Mouse (Mus musculus): ENCODE measurements around the gene Arhgef28. TPM values are rescaled to one million over a fixed set of nuclear protein-coding genes. Genes with fewer than 3 reads are reported as not detected.

Gene Arhgef28
- total and polyA plus RNA-seq, 3 experiments: not detected

DNA sequence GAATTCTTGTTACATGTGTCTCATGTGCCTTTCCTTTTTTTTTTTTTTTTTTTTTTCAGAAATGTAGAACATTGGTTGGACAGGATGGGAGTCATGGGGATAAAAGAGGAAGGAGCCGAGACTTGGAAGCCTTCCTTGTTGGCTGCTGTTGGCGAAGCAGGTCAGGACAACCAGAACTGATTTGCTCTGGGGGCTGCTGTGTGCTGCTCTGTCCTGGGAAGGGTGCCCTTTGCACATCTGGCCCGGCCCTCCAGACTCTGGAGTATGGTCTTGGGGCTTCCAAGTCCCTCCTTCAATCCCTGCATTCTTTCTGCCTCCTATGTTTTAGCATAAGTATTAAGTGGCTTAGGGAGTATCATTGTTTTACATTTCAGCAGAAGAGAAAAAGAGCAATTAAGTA lies 347.2 kb downstream of the Arhgef28 start:
- H3K9me3 ChIP-seq (replicated peaks; ENCODE audit: insufficient read depth, low read length): no peaks in the 10 kb centered on the region
- TF ChIP-seq USF2 (IDR thresholded peaks at IDR 0.05; ENCODE audit: borderline replicate concordance in 1 of 2, insufficient read depth in 1 of 2, low read depth in 1 of 2, low read length in 2 of 2) (no peak), TAL1 (IDR thresholded peaks at IDR 0.05; ENCODE audit: low read length) (no peak), E2F4 (IDR thresholded peaks at IDR 0.05; ENCODE audit: borderline replicate concordance, low read depth, low read length) (no peak), MYB (IDR thresholded peaks at IDR 0.05; ENCODE audit: low read depth, low read length) (no peak), ETS1 (IDR thresholded peaks at IDR 0.05; ENCODE audit: low read depth, low read length) (no peak)
- H3K4me1 ChIP-seq (ENCODE audit: control insufficient read depth in 1 of 2, insufficient read depth in 2 of 2, low read length in 2 of 2): no peaks in the 10 kb centered on the region
- H3K27ac ChIP-seq (ENCODE audit: control insufficient read depth, low read depth, low read length): no peak overlapping the region
- no peaks in the 10 kb centered on the region for H3K79me2 ChIP-seq (ENCODE audit: control insufficient read depth, insufficient read depth, low read length, poor library complexity)
- H3K36me3 ChIP-seq (ENCODE audit: control insufficient read depth in 1 of 2, insufficient read depth in 2 of 2, low read length in 2 of 2): no peaks in the 10 kb centered on the region
- DNase-seq (ENCODE audit: low read depth, low spot score): no peak
- H3K27me3 ChIP-seq (ENCODE audit: control insufficient read depth in 1 of 2, insufficient read depth in 2 of 2, low read length in 2 of 2): no peaks in the 10 kb centered on the region
- no peak overlapping the region for H3K4me3 ChIP-seq (ENCODE audit: control insufficient read depth in 1 of 2, insufficient read depth in 1 of 2, low read depth in 2 of 2, low read length in 2 of 2)
- no peak overlapping the region for H3K9ac ChIP-seq (ENCODE audit: control insufficient read depth, low read depth, low read length, poor library complexity, severe bottlenecking)

- H3K36me3 ChIP-seq (ENCODE audit: control insufficient read depth in 1 of 2, insufficient read depth in 2 of 2, low read length in 2 of 2): no peaks in the 10 kb centered on the region
- peak; percentile 14 for DNase-seq (ENCODE audit: low read depth, low spot score)
- no peaks in the 10 kb centered on the region for H3K79me2 ChIP-seq (ENCODE audit: control insufficient read depth, insufficient read depth, low read length, poor library complexity)
- no peak overlapping the region for H3K27ac ChIP-seq (ENCODE audit: control insufficient read depth, low read depth, low read length)
- no peak overlapping the region for H3K4me3 ChIP-seq (ENCODE audit: control insufficient read depth in 1 of 2, insufficient read depth in 1 of 2, low read depth in 2 of 2, low read length in 2 of 2)
- TF ChIP-seq E2F4 (IDR thresholded peaks at IDR 0.05; ENCODE audit: borderline replicate concordance, low read depth, low read length) (no peak), ZNF384 (IDR thresholded peaks at IDR 0.05; ENCODE audit: low read depth, low read length) (no peak), MYC (IDR thresholded peaks at IDR 0.05; ENCODE audit: low read depth, low read length) (no peak), GATA1 (IDR thresholded peaks at IDR 0.05; ENCODE audit: low read depth, low read length) (no peak), MAX (IDR thresholded peaks at IDR 0.05; ENCODE audit: low read length) (no peak), TAL1 (IDR thresholded peaks at IDR 0.05; ENCODE audit: low read length) (no peak), MEF2A (IDR thresholded peaks at IDR 0.05; ENCODE audit: extremely low read depth, insufficient replicate concordance, low read depth, low read length, poor library complexity, severe bottlenecking) (no peak), MYB (IDR thresholded peaks at IDR 0.05; ENCODE audit: low read depth, low read length) (no peak), SMC3 (IDR thresholded peaks at IDR 0.05; ENCODE audit: low read depth, low read length) (no peak), EP300 (IDR thresholded peaks at IDR 0.05; ENCODE audit: low read depth in 1 of 2, low read length in 2 of 2) (no peak), POLR2AphosphoS5 (IDR thresholded peaks at IDR 0.05; ENCODE audit: borderline replicate concordance, low read depth, low read length) (no peak), ZKSCAN1 (IDR thresholded peaks at IDR 0.05; ENCODE audit: low read depth, low read length) (no peak), HCFC1 (IDR thresholded peaks at IDR 0.05; ENCODE audit: low read depth, low read length) (no peak), USF2 (IDR thresholded peaks at IDR 0.05; ENCODE audit: borderline replicate concordance in 1 of 2, insufficient read depth in 1 of 2, low read depth in 1 of 2, low read length in 2 of 2) (no peak)
- no peaks in the 10 kb centered on the region for H3K4me1 ChIP-seq (ENCODE audit: control insufficient read depth in 1 of 2, insufficient read depth in 2 of 2, low read length in 2 of 2)
- no peaks in the 10 kb centered on the region for H3K9me3 ChIP-seq (replicated peaks; ENCODE audit: insufficient read depth, low read length)
- no peak overlapping the region for H3K9ac ChIP-seq (ENCODE audit: control insufficient read depth, low read depth, low read length, poor library complexity, severe bottlenecking)
- no peaks in the 10 kb centered on the region for H3K27me3 ChIP-seq (ENCODE audit: control insufficient read depth in 1 of 2, insufficient read depth in 2 of 2, low read length in 2 of 2)
These were observed 348.4 kb downstream of the Arhgef28 start for GRCm38 (mm10) chr13:97857860-97858259.
